Mouse (Mus musculus): ENCODE data around the gene Bpnt1.

The Bpnt1 gene

DNA sequence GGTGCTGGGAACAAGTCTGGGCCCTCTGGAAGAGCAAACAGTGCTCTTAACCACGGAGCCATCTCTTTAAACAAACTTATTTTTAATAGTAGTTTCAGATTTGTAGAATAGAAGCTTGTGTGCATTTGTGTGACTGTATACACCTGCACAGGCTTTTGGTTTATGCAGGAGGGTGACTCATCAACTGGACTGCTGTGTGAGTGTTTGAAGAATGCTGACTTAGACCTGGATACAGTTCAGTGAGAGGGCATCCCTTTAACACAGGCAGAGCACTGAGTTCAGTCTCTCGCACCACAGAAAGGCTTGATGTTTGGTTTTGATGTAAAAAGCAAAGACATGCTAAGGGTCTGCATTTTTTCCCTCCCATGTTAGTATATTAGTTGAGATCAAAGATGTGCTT is 45.5 kb downstream of the Bpnt1 start:
- in situ Hi-C loops (cut with MboI, MseI) = loop anchor here (5.0 to 10.0 kb wide), 2 partner anchors 40 to 1937 kb away; no protein-coding TSS in a partner anchor

DNA sequence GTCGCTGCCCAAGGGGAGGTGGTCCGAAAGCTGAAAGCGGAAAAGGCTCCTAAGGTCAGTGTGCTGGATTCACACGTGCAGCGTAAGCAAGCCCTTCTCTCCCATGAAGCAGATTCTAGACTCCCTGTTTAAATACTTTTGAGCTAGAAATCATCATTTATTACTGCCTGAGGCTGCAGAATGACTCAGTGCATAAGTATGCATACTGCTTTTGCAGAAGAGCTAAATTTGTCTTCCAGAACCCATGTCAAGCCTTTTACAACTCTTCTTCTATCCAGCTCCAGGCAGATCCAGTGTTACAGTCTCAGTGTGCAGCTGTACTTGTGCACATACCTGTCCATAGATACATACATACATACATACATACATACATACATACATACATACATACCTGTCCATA is 69.7 kb downstream of the Bpnt1 start:
- in situ Hi-C loops (cut with MboI, MseI) = no loop called here

GRCm38 (mm10) chr1:185404021-185404420 is 72.1 kb downstream of the Bpnt1 start:
- in situ Hi-C loops (cut with MboI, MseI) = no loop called here

GRCm38 (mm10) chr1:185405921-185406320 is 74.0 kb downstream of the Bpnt1 start:
- in situ Hi-C loops (cut with MboI, MseI) = no loop called here
